Mouse (Mus musculus): Measurements from ENCODE around the gene Tubg1. TPM values are rescaled to one million over a fixed set of nuclear protein-coding genes. Genes with fewer than 3 reads are reported as not detected.

Gene Tubg1
- total and polyA plus RNA-seq, 3 experiments: 42.7 to 43.0 (median 42.9) TPM

GRCm38 (mm10) chr11:101164677-101165580 lies 45.2 kb downstream of the Tubg1 start:
- DNase-seq: no peak

DNA sequence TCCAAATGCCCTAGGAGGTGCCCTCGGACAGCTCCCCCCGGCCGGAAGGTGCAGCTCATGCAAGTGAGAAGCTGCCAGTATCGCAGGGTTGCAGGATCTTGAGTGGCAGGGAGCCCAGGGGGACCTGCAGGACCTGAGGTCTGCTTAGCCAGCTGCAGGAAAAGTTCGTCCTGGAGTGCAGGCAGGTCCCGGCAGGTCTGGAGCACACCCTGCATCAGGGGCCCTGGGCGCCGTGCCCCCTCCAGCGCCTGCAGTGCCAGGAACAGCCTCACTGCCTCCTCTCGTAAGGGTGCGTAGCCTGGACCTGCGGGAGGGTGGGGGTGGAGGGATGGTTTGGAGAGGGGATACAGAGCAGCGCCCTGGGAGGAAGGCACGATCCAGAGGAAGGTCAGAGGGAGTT lies 46.6 kb downstream of the Tubg1 start:
- DNase-seq: no peak

DNA sequence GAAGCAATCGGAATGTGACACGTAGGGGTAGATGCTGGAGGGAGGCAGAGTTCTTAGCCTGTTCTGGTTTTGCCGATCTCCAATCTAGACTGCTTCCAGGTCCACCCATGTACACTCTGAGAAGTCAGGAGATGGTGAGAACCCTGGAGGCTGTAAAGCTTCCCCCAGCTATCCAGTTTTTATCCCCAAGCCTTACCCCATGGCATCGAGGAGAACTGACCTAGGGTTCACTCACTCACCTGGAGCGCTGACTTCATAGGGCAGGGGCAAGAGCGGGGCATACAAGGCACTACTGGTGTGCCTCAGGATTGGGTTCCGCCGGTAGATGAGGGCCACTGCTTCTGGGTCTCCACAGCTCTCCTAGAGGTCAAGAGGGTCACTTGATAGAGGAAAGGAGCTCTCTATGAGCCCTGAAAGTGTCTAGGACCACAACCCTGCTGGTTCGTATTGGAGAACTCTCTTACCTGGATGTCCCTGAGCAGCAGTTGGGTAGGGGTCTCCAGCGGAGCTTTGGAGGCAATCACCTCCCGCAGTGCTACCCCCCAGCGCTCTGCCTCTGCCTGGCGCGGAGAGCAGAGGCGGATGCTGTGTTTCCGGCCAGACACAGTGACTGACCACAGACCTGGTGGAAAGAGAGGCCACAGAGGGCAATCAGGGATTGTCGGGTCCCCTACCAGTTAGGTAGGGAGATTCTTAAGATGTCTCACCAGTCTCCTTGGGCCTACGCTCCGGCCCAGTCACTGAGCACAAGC lies 47.6 kb downstream of the Tubg1 start:
- no peak for DNase-seq

DNA sequence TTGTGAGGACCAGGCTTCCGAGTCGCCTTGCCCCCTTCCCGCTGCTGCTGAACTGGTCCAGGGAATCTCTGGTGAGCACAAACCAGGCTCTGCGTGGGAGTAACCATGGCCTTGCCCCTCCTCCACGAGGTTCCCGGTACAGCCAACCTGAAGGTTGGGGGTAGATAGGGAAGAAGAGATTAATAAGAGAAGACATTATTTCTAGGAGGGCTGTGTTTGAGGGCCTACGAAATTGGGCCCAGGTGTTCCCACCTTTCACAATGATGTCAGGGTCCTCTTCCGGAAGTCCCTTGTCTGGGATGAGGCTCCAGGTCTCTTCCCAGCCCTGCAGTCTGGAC lies 48.2 kb downstream of the Tubg1 start:
- DNase-seq: no peak

DNA sequence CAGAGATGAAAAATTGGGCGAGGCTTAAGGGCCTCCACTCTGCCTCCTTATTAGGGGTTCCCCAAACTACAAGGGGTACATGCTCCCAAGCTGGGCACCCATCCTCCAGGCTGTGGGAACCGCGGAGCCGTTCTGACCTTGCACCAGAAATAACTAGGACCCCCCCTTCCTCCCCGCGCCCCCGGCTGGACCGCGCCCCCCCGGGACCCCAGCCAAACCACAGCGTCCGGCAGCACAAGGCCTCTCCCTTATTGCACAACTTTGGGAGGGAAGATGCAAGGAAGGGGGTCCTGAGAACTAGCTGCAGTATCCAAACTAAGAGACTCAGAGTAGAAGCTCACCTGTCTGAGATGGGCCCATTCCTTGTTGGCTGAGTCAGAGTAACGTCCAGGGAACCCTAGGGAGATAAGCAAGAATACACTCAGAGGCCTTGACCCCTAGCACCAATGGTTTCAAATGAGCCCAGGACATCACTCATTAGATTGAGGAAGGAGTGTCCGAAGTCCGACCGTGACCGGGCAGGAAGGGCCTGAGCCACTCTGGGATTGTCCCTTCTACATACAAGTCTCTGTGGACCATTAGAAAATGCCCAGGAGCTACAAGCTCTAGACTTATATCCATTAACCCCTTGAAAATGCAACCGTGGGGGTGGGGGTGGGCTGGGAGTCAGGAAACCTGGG lies 48.7 kb downstream of the Tubg1 start:
- DNase-seq: peak; percentile 78

DNA sequence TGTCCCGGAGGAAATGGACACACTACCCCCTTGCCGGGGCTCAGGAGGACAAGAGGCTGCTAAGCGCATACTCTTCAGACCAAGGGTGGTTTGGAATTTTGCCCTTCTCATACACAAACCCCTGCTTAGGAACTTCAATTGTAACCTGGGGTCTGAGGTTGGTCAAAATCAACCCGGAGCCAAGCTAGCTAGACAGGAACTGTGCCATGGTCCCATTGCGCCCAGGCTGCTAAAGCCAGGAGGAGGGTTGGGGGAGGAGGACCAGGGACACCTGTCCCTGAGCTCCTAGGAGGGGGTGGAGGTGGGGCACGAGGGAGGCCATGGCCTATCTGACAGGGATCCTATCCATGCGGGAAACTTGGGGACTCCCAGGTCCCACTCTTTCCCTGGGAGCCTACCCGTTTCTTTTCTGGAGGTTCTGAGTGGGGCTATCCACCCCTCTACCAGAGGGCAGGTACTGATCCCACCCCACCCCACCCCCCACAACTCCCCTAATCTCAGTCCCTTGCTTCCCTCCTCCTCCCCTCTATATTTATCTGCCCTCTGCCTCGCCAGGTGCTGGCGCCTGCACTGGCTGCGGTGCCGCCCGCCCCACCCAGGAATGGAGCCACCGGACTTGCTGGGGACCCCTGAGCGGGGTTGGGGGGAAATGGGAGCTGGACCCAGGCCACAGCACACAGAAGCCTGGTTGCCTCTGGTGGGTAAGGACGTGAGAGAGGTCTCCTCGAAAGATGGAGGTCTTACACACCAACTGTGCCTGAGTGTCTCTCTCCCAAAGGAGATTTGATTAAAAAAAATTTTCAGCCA lies 49.8 kb downstream of the Tubg1 start:
- peak; percentile 45 for DNase-seq

DNA sequence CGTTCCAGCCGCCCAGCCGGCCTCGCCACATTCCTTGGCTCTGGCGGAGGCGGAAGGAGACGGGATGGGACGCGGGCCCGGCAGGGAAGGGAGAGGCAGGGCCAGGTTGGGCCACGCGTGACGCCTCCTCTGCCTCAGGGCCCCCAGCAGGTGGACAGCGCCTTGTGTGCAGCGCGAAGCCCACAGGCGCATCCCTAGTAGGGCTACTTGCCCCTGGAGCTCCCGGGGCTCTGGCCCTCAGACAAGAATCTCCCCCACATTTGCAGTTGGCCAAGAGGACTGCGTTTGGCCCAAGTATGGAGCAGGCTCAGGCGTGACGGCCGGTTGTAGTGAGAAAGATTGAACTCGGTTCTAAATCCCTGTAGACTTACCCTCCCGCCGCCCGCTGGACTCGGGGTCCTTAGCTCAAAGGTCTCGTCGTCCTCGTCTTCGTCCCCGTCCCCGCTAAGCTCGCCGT lies 50.6 kb downstream of the Tubg1 start, which contains the start of gene Cntnap1:
Gene Cntnap1, plus strand, starts transcription at position 170 of the 457 bp plus-strand sequence.
- peak; percentile 85 for DNase-seq

DNA sequence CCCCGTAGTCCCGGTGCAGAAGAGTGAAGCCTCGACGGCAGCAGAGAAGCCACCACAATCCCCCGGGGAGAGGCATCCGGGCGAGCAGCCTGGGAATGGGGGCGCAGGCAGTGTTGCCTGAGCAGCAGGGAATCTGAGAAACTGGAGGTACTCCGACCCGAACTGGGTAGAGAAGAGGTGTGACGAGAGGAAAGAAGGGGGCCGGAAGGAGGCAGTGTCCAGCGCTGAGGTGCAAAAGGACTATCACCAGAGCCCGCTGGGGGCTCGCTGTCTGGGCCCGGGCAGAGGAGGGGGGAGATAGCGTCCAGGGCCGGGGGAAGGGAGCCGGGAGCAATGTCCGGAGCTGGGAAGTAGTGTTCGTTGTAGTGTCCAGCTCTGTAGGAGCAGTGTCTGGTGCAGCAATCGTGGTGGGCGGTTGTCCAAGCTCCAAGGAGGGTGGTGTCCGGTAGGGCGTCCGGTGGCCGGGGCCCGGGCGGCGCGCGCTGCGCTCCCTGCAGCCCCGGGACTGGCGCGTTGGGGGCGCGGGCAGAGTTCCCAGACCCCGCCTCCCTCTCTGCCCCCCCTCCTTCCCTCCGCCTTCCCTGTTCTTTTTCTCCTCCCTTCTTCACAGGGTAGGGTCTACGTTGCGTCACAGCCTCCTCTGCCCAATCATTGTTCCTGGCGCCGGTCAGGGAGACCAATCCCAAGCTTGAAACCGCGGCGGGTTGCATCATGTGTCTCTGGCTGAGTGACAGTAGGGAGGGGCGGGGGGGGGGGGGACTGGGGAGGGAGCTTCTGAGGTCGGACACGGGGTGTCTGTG lies 51.3 kb downstream of the Tubg1 start, which contains the start of gene Plekhh3:
Gene Plekhh3, minus strand, starts transcription at position 541 of the 800 bp plus-strand sequence.
- peak; percentile 97 for DNase-seq

- DNase-seq: peak; percentile 87
Measured at GRCm38 (mm10) chr11:101171721-101172433, 52.1 kb downstream of the Tubg1 start.

- DNase-seq: no peak
Measured at GRCm38 (mm10) chr11:101172434-101172815, 52.7 kb downstream of the Tubg1 start.

GRCm38 (mm10) chr11:101173112-101173511 lies 53.4 kb downstream of the Tubg1 start:
- DNase-seq: peak; percentile 62

DNA sequence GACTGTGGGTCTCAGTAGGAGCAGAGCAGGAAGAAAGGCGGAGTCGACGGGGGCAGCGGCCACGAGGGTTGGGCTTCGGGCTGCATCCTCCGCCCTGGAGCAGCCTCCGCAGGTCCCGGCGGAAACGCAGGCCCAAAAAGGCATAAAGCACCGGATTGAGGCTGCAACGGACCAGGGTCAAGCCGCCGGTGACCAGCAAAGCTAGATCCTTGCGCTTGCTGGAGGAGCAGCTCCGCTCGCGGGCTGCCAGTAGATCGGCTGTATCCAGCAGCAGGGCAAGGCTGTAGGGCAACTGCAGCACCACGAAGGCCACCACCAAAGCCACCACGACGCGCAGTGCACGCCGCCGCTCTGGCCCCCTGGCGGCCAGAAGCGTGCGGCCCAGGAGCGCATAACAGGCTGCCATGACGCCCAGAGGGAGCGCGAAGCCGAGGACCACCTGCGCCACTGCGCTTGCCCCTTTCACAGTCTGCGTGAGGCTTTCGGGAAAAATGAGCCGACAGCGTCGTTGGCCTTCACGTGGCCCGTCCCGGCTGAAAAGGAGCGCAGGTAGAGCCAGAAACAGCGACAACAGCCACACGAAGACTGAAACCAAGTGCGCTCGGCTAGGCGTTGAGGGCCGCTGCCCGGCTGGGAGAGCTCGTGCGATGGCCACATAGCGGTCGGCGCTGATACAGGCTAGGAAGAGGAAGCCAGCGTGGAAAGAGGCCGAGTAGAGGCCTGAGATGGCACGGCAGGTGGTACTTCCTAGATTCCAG lies 54.1 kb downstream of the Tubg1 start:
- peak; percentile 89 for DNase-seq

GRCm38 (mm10) chr11:101174389-101174745 lies 54.6 kb downstream of the Tubg1 start:
- DNase-seq: peak; percentile 33

GRCm38 (mm10) chr11:101174851-101175628 lies 55.3 kb downstream of the Tubg1 start, which contains the start of gene Ccr10:
TSS of gene Ccr10 (minus strand) at chr11:101175443.
- DNase-seq: peak; percentile 44

DNA sequence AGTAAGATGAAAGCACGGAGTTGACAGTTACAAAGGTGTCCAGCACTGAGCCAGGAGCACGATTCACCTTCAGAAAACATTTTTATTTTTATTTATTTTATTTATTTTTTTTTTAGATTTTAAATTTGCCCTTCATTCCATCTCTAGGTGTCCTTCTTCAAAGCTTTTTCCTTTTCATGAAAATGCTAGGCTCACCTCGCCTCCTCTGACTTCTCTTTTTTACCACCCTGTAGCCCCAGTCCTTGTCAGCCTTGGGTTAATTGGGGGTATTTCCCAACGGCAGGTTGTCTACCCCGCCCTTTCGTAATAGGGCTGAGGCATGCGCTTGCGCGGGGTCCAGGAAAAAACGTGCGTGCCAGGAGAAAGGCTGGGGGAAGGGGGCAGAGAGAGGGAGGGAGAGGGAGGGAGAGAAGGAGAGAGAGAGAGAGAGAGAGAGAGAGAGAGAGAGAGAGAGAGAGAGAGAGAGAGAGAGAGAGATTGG lies 55.9 kb downstream of the Tubg1 start:
- peak; percentile 61 for DNase-seq

All from adrenal gland, adult 2 months (tissue).